Mouse (Mus musculus): ENCODE data around the gene Nos1ap.

- no peak for TF ChIP-seq CTCF (IDR thresholded peaks at IDR 0.05; ENCODE audit: borderline replicate concordance, extremely low read depth, insufficient read depth, insufficient read length)
- TF ChIP-seq POLR2A (IDR thresholded peaks at IDR 0.05; ENCODE audit: borderline replicate concordance, extremely low read depth, insufficient read depth, insufficient read length, poor library complexity, severe bottlenecking) = no peak
These were observed 127.5 kb downstream of the Nos1ap start for GRCm38 (mm10) chr1:170462140-170462539.
